Mouse (Mus musculus) kidney, postnatal 14 days (tissue): ENCODE measurements around the gene Sbk1.
A peak's percentile ranks its signal among the peaks of the same experiment; 100 is the strongest.

Experiments used
- DNase-seq: peaks from one replicate; pipeline ENCODE4 v3.0.0; 2022; ENCODE audit warnings: mixed read lengths

Sbk1 gene

DNA sequence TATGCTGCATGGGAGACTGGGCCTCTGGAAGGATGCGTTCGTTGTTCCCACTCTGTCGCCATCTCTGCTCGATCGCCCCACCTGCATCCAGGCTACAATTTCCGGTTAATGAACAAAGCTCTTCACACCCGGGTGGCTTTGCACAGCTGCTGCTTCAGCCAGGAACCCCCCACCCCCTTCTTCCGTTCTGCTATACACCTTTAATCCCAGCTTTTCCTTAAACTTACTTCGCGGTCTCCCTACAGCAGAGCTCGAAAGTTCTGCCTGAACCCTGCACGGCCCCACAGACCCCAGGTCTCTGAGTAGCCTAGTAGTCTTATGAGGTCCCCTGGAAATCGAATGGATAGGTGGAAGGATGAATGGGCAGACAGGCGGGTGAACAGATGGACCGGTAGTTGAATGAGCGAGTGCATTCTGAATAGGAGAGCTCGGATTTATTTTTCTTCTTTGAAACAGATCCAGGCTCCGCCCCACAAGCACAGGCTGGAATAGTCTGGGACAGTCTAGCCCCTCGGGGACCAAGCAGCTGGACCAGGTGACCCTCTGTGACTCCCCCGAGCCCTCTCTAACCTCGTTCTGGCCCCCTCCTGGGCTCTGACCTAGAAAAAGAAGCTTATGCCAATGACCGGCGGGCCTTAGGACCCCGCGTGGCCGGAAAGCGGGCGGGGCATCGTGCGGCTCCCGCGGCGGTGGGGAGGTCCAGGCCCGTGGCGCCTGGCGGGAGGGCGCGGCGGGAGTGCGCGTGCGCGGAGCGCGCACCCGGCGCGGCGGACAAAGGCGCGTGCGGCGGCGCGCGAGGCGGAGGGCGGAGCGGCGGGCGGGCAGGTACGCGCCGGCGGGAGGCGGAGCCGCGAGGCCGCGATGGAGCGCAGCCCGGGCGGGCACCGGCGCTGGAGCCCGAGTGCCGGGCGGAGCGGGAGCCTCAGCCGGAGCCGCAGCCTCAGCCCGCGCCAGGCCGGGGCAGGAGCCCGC, at the start of gene Sbk1:
Gene Sbk1, plus strand, starts transcription at position 908 of the 972 bp plus-strand sequence.
- peak; percentile 97 for DNase-seq

- DNase-seq = no peak
Observed at GRCm38 (mm10) chr7:126222753-126223152, 49.7 kb upstream of the Sbk1 start.

DNA sequence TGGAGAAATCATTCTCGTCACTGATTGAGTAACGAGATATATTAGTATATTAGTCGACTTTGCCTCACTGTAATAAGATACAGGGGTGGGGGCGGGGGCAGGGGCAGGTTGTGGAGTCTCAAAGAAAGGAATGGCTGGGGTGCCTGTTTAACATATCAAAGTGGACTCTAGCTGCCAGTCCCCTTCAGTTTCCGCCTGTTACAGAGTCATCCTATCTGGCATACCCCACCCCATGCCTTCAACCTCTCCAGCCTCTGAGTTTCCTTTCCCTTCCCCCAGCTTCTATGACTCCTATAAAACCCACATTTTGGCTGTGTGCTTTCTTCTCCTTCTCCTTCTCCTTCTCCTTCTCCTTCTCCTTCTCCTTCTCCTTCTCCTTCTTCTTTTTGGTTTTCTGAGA, 46.3 kb upstream of the Sbk1 start:
- no peak for DNase-seq

- DNase-seq = no peak
Observed at GRCm38 (mm10) chr7:126230357-126231148, 41.9 kb upstream of the Sbk1 start.

DNA sequence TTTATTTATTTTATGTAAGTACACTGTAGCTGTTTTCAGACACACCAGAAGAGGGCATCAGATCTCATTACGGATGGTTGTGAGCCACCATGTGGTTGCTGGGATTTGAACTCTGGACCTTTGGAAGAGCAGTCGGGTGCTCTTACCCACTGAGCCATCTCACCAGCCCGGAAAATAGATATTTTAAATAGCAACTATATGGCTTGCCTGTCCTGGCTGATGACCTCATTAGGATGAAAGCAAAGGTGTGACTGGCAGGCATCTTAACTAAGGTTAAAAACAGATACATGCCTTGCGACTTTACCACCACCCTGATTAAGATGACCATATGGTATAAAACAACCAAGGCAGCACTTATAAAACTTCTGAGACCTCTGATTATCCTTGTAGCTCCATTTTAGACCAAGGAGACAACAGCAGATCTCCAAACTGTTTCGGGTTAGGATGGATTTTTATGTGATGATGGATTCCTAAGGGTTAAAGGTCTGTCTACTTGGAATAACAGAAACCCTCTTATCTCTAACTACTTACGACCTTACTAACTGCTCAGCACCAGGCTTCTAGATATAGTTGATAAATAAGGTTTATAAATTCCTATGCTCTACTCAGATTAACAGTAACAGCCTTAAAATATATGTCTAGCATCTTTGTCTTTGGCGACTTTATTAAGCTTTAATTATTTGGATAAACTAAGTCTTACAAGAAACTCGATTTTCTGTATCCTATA, 39.9 kb upstream of the Sbk1 start:
- DNase-seq = no peak

- DNase-seq = peak; percentile 14
Observed at GRCm38 (mm10) chr7:126234611-126235010, 37.8 kb upstream of the Sbk1 start.

- DNase-seq = peak; percentile 11
Observed at GRCm38 (mm10) chr7:126236083-126236793, 36.2 kb upstream of the Sbk1 start.

GRCm38 (mm10) chr7:126236794-126237192, 35.6 kb upstream of the Sbk1 start:
- DNase-seq = no peak

DNA sequence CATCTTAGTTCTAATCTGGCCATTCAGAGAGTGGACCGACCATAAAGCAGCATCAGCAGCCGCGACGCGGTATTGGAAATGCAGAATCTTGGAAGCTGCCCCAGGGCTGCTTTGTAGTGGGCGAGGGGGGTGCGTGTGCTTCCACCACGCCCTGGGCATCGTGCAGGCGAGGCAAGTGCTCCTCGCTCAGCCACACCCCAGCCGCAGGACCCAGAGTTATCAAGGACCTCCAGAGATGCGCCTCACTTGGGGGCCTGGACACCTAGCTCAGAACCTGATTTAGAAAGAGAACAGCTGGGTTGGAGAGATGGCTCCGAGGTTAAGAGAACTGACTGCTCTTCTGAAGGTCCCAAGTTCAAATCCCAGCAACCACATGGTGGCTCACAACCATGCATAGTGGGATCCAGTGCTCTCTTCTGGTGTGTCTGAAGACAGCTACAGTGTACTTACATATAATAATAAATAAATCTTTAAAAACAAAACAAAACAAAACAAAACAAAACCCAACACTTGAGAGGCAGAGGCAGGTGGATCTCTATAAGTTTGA, 31.5 kb upstream of the Sbk1 start:
- DNase-seq = no peak

GRCm38 (mm10) chr7:126244168-126244750, 28.2 kb upstream of the Sbk1 start:
- DNase-seq = no peak

GRCm38 (mm10) chr7:126248088-126248487, 24.3 kb upstream of the Sbk1 start:
- no peak for DNase-seq

GRCm38 (mm10) chr7:126248641-126249141, 23.7 kb upstream of the Sbk1 start:
- DNase-seq = no peak

DNA sequence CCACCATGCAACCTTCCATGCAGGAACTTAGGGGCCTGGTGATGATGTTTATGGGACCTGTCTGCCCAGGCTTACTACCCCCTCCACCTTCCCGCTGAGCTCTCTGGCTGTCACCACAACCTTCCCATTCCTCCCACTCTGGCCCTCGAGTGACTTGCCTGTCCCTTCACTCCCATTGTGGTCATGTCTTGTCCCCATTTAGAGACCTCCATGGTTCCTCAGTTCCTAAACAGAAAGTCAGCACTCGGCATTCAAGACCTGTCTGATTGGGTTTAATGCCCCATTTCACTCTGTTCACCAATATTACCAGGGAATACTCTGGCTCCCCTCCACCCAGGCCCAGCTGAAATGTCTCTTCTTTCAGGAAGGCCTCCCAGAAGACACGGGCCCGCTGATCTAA, 23.3 kb upstream of the Sbk1 start:
- DNase-seq = no peak

DNA sequence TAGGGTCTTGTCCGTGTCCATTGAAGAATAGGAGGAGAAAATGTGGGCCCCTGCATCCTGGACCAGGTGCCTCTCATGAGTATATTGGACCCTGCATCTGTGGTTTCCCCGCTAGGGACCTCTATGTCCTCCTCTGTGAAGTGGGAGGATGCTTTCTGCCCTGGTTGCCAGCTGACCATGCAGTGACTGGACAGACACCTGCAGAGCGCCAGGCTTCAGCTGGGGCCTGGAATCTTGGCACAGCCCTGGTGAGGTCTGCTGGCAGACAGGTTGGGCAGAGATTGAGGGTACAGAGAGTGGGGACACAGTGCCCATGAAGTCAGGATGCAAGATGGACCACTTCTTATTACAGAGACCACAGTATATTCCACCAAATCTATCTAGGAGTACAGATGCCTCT, 22.4 kb upstream of the Sbk1 start:
- no peak for DNase-seq

DNA sequence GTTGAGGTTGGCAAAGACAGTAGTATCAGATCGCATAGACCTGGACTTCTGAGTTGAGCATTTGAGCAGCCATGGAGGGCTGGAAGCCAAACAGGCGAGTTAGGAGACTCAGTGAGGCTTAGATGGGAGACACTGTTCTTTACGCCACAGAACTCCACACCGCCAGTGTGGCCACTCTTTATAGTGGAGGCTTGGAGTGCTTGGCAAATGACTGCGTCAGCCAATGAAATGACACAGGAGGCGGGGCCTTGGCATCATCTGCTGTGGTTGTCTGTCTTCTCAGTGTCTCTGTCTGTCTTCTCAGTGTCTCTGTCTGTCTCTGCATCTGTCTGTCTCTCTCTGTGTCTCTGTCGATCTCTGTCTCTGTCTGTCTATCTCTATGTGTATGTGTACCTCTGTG, 21.9 kb upstream of the Sbk1 start:
- DNase-seq = no peak

DNA sequence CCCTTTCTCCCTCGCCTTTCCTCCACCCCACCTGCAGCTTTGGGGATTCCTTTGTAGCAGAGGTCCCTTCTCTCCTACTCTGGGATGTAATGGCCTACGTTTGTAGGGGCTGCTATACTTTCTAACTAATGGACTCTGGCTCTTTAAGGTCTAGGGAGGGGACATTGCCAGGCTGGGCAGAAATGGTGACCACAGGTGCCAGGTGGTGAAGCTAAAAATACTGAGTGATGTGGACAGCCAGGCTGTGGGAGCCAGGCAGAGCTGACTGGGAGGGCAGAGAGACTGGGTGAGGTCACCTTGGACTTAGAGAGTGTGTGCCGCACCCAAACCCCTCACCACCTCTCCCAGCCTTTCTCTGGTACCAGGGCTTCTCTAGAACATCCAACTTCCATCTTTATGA, 20.7 kb upstream of the Sbk1 start:
- DNase-seq = no peak

DNA sequence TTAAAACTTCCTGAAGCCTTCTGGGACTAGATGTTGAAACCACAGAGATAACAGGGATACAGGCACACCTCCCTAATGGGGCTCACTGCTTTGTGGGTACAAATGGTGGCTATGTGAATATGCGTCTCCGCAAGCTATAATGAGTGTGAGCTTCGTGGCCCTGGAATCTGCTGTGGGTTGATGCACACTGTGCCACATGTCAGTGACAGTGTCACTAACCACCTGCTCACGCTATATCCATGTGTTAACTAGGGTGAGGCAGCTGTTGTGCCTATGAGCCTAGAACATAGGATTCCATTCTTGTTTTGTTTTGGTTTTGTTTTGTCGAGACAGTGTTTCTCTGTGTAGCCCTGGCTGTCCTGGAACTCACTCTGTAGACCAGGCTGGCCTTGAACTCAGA, 20.2 kb upstream of the Sbk1 start:
- DNase-seq = no peak

DNA sequence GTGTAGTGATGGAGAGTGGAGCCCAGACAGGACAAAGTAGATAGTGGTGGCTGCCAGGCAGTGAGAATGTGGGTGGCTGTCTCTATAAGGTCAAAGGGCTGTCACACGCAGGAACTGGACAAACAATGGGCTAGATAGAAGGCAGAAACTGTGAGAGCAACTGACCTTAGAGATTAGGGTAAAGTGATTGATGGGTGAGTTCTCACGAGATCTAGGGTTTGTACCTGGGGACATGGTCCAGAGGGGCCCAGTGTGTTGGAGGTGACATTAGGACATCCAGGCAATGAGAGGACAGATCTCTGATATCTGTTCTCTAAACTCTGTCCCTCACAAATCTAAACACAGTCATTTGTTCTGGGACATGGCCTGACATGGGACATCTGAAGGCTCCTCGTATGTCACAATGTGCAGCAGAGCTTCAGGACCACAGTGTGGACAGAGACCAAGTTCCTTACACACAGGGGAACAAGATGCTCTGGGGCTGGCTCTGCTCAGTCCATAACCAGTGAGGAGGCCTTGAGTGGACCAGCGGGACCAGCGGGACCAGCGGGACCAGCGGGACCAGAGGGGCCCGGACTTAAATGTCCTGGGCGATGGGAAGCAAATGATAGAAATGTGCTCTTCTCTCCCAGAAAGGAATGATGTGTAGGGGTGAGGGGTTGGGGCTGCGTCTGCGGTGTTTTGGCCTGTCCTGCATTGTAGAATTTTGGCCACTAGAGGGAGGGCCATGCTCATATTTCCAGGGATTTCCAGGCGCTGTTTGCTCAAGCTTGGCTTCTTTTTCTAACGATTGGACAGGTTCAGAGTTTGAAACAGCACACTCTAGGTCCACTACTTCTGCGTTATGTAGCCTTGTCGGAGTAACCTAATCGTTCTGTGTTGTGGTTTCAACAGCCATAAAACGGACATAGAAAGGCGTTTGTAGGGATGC, 11.9 kb upstream of the Sbk1 start:
- peak; percentile 75 for DNase-seq

DNA sequence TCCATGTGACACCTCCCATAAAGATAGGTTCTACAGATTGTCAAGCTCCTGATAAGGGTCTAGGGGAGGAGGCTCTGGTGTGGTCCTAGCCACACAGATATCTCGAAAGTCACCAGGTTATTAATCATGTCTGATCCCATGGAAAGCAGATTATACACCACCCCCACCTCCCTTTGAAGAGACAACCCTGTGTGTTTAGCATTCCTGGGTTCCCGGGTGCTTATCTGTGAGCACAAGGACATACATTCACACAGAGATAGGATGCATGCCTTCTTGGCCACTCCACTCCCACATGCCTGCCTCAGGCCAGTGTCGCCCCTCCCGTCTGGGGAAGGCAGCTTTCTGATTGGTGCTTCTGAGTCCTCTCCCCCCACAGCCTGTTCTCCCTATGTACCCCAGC, 10.6 kb upstream of the Sbk1 start:
- no peak for DNase-seq

DNA sequence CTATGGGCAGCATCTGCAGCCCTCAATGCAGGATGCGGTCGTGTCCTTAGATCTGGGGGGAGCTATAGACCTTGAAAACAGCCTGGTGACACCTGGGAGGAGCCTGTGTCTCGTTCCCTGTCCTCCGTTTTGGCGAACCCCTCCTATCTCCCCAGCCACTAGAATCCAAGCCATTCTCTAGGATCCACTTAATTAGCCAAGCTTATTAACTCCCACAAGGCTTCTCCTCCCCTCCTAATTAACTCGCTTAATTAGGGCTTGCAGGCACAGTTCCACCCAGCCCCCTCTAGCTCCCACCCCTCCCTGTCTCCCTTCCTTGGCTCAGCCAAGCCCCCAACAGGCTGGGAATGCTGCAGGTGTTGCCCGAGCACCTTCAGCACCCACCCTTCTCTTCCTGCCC, 8.5 kb upstream of the Sbk1 start:
- DNase-seq = no peak
